Mouse (Mus musculus) stomach, embryonic 14.5 days (tissue): ENCODE results near the gene Msh5. TPM values are rescaled to one million over a fixed set of nuclear protein-coding genes. Genes with fewer than 3 reads are reported as not detected.

ENCODE experiments used
- ATAC-seq: fragments of 200-750 bp; cut with Nextera tagmentation; 2 replicates; pipeline ENCODE4 v1.8.0; 2017; ENCODE audit warnings: low read depth, moderate TSS enrichment; ENCODE audit not compliant: insufficient number of reproducible peaks, insufficient read depth, low FRiP score
- H3K27ac ChIP-seq: fragments of 300-500 bp; sonication (generic); 2 replicates; pipeline ENCODE4 v1.5.1; 2014; ENCODE audit warnings: mild to moderate bottlenecking, low read length, moderate library complexity, mixed read lengths
- H3K27me3 ChIP-seq: fragments of 300-500 bp; sonication (generic); 2 replicates; pipeline ENCODE4 v1.6.1; 2014; ENCODE audit warnings: low read length, control low read depth, mixed read lengths; ENCODE audit not compliant: control insufficient read depth, insufficient read depth
- H3K36me3 ChIP-seq: fragments of 300-500 bp; sonication (generic); 2 replicates; pipeline ENCODE4 v1.6.1; 2014; ENCODE audit warnings: mild to moderate bottlenecking, control low read depth, low read length, moderate library complexity, mixed read lengths; ENCODE audit not compliant: control insufficient read depth, insufficient read depth
- H3K4me1 ChIP-seq: fragments of 300-500 bp; sonication (generic); 2 replicates; pipeline ENCODE4 v1.6.1; 2014; ENCODE audit warnings: low read length, control low read depth, mixed read lengths; ENCODE audit not compliant: control insufficient read depth, insufficient read depth
- H3K4me2 ChIP-seq: fragments of 300-500 bp; sonication (generic); replicated peaks from 2 replicates; pipeline ENCODE4 v1.6.1; 2014; ENCODE audit warnings: low read depth, low read length, control low read depth
- H3K4me3 ChIP-seq: fragments of 300-500 bp; sonication (generic); 2 replicates; pipeline ENCODE4 v1.5.1; 2014; ENCODE audit warnings: low read depth, low read length, control low read depth
- H3K9ac ChIP-seq: fragments of 300-500 bp; sonication (generic); replicated peaks from 2 replicates; pipeline ENCODE4 v1.6.1; 2014; ENCODE audit warnings: low read depth, mild to moderate bottlenecking, control low read depth, low read length, moderate library complexity, mixed read lengths
- H3K9me3 ChIP-seq: fragments of 300-500 bp; sonication (generic); 2 replicates; pipeline ENCODE4 v1.6.1; 2016; ENCODE audit warnings: low read depth, low read length, control low read depth; ENCODE audit not compliant: control insufficient read depth
- WGBS: fragments of 180-500 bp; shearing (Covaris S2); extraction: QIAGEN DNeasy Blood & Tissue Kit; methylation state at CpG from one replicate; pipeline ENCODE4 v1.1.7; 2014; 5-methylcytosine and 5-hydroxymethylcytosine counted together
- polyA plus RNA-seq: library from polyadenylated mRNA; unstranded; fragments of >200 nt; fragmentation: Nextera tagmentation; extraction: Ambion mirVana; gene quantifications from 2 replicates; pipeline ENCODE4 v1.2.1, GENCODE M21; 2014

Msh5 gene
- polyA plus RNA-seq, 1 experiment from 2014 or later: 3.8 TPM

GRCm38 (mm10) chr17:35052271-35052798 is 5.8 kb upstream of the Msh5 start:
- no peaks in the 10 kb centered on the region for H3K9me3 ChIP-seq

DNA sequence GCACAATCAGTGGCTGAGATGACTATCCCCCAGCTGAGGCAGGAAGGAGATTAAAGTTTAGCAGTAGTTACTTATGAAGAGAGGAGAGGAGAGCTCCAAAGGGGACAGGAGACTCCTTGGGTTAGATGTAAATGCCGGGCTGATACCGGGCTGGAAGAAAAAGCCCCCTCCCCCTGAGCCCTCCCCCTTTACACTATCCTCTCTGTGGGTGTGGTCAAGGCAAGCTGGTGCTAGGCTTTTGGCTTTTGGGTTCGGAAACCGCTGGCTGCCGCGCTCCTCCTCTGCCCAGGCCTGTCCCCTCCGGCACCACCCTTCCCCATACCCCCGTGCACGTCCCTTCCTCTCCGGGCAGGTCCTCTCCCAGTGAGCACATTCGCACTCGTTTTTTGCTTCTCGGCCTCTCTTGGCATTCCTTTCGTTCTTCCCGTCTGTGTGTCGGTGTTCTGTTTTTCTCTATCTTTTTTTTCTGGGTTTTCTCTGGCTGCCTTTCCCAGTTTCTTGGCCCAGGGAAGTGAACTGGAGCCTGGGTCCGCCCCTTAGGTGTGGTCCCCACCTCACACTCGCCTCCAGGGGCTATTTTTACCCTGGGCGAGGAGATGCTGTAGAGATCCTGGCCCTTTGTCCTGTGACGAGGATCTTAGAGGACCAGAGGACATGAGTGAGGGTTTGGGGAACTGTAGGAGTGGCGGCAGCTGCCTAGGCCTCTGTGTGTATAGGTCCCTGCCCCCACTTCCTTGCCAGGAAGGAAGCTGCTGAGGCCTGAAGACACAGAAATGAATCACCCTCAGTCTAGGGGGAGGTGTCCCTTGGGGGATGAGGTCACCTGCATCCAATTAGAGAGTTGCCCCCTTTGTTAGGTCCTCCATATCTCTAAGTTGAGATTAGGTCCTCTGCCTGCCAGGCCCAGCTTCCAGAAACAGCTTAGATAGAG is 4.9 kb upstream of the Msh5 start:
- peak overlapping the region; percentile 90 for H3K4me2 ChIP-seq
- peak overlapping the region; percentile 100 for H3K27ac ChIP-seq
- ATAC-seq: peak; percentile 59
- peaks cover 37% of the 10 kb centered on the region for H3K4me1 ChIP-seq
- WGBS: under 1% methylated on average over 21 of the region's 21 CpGs
- H3K27me3 ChIP-seq: no peaks in the 10 kb centered on the region
- peak overlapping the region; percentile 78 for H3K4me3 ChIP-seq
- no peaks in the 10 kb centered on the region for H3K9me3 ChIP-seq
- H3K36me3 ChIP-seq: peaks cover 41% of the 10 kb centered on the region
- H3K9ac ChIP-seq: peak overlapping the region; percentile 45

More at GRCm38 (mm10) chr17:35052271-35052798, 5.8 kb upstream of the Msh5 start:
- Histone ChIP-seq H3K4me3 (peak overlapping the region; percentile 78), H3K9ac (peak overlapping the region; percentile 45), H3K27me3 (no peaks in the 10 kb centered on the region), H3K4me2 (peak overlapping the region; percentile 90), H3K36me3 (peaks cover 47% of the 10 kb centered on the region), H3K4me1 (peaks cover 32% of the 10 kb centered on the region), H3K27ac (peak overlapping the region; percentile 100)
- no peak for ATAC-seq
- WGBS: 71% methylated on average over 12 of the region's 12 CpGs

DNA sequence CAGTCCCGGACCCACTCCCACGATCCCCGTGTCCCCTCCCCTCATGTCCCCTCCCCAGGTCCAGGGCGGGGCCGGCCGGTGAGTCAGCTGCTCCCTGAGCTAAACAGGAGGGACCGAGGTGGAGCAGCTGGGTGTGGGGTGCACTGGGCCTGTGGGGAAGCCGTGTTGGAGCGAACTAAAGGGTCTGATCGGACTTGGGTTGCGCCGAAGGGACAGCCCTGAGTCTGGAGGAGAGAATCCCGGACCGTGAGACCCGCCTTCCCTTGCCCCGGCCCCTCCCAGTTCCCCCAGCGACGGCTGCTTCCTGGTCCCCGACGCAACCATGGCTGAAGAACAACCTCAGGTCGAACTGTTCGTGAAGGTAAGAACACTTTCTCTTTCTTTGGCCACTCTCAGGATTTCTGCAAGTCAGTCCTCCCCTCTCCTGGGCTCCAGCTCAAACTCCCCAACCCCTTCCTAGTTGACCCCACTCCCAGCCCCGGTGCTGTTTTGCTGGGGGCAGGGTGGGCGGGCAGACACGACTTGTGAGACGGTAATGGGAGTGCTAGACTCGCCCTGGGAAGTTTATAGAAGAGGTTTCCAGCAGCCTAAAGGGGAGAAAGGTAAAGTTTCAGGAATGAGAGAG is 3.7 kb upstream of the Msh5 start:
- Histone ChIP-seq H3K9me3 (no peaks in the 10 kb centered on the region), H3K36me3 (peaks cover 29% of the 10 kb centered on the region), H3K9ac (peak overlapping the region; percentile 82), H3K4me2 (peak overlapping the region; percentile 90), H3K4me1 (peaks cover 44% of the 10 kb centered on the region), H3K27ac (peak overlapping the region; percentile 100), H3K4me3 (peak overlapping the region; percentile 78), H3K27me3 (no peaks in the 10 kb centered on the region)
- under 1% methylated on average over 25 of the region's 27 CpGs for WGBS
- peak; percentile 34; the same call in 1 of the 2 replicates for ATAC-seq

DNA sequence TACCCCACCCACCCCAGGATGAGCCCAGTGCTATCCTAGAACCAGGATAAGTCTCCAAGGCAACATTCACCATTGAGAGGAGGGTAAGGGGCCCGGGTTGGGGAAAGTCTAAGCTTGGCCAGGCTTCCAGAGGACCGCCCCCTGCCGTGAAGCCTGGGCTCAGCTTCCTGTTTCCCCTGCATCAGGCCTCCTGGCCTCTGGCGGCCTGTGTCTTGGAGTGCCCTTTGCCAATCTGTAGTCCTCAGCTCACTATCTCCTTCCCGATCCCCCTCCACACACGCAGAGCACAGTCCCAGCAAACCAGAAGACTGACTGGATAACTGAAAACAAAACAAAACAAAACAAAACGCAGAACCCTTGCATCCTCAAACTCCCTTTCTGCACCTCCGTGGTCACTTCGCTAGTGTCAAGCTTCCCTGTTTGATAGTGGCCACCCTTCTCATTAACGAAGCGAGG is 3.0 kb upstream of the Msh5 start, which contains the start of gene Clic1:
Gene Clic1, plus strand, starts transcription at position 406 of the 456 bp plus-strand sequence.
- peak; percentile 40; the same call in 1 of the 2 replicates for ATAC-seq
- peaks cover 46% of the 10 kb centered on the region for H3K4me1 ChIP-seq

DNA sequence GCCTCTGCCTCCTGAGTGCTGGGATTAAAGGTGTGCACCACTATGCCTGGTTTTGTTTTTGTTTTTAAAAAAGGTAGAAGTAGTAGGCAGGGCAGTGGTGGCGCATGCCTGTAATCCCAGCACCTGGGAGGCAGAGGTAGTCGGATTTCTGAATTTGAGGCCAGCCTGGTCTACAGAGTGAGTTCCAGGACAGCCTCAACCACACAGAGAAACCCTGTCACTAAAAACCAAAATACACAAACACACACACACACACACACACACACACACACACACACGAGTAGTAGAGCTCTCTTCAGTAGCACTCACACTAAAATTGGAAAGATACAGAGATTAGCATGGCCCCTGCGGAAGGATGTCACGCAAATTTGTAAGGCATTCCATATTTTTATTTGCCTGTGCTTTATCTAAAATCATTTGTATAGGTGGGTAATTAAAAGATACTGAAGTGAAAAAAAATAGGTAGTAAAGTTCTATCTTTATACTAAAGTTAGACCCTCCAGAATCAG is 2.4 kb upstream of the Msh5 start:
- Histone ChIP-seq H3K27me3 (no peaks in the 10 kb centered on the region), H3K27ac (peak overlapping the region; percentile 100), H3K36me3 (peaks cover 18% of the 10 kb centered on the region), H3K9ac (no peak overlapping the region), H3K9me3 (no peaks in the 10 kb centered on the region), H3K4me3 (peak overlapping the region; percentile 78; the same call in 1 of the 2 replicates), H3K4me1 (peaks cover 46% of the 10 kb centered on the region), H3K4me2 (peak overlapping the region; percentile 90)
- no peak for ATAC-seq
- 73% methylated on average over 5 of the region's 5 CpGs for WGBS

More for the DNA sequence above, 3.0 kb upstream of the Msh5 start, which contains the start of gene Clic1:
- peak within 1 kb of the TSS; percentile 90 for H3K4me2 ChIP-seq
- H3K27ac ChIP-seq: peak within 1 kb of the TSS; percentile 100
- H3K4me3 ChIP-seq: peak within 1 kb of the TSS; percentile 78
- no peaks in the 10 kb centered on the region for H3K9me3 ChIP-seq
- H3K36me3 ChIP-seq: peaks cover 24% of the 10 kb centered on the region
- WGBS: 2% methylated on average over 11 of the region's 11 CpGs
- H3K27me3 ChIP-seq: no peaks in the 10 kb centered on the region
- peak within 1 kb of the TSS; percentile 82 for H3K9ac ChIP-seq

GRCm38 (mm10) chr17:35048149-35048931 is 1.8 kb upstream of the Msh5 start:
- 27% methylated on average over 11 of the region's 11 CpGs for WGBS

GRCm38 (mm10) chr17:35047688-35048087 is 1.1 kb upstream of the Msh5 start:
- Histone ChIP-seq H3K9me3 (no peaks in the 10 kb centered on the region), H3K4me2 (peak overlapping the region; percentile 28), H3K4me3 (no peak overlapping the region), H3K4me1 (peaks cover 42% of the 10 kb centered on the region), H3K27me3 (no peaks in the 10 kb centered on the region), H3K36me3 (peaks cover 6% of the 10 kb centered on the region), H3K27ac (peak overlapping the region; percentile 100), H3K9ac (no peak overlapping the region)
- no peak for ATAC-seq
- 38% methylated on average over 1 of the region's 1 CpGs for WGBS

More at GRCm38 (mm10) chr17:35048149-35048931, 1.8 kb upstream of the Msh5 start:
- Histone ChIP-seq H3K27me3 (no peaks in the 10 kb centered on the region), H3K9ac (no peak overlapping the region), H3K9me3 (no peaks in the 10 kb centered on the region), H3K27ac (peak overlapping the region; percentile 100), H3K36me3 (peaks cover 12% of the 10 kb centered on the region), H3K4me1 (peaks cover 46% of the 10 kb centered on the region), H3K4me2 (peak overlapping the region; percentile 28), H3K4me3 (no peak overlapping the region)
- ATAC-seq: no peak
